Mouse (Mus musculus): ENCODE data around the gene Ski.

GRCm38 (mm10) chr4:155222841-155223593 lies 625 bp upstream of the Ski start:
- TF ChIP-seq CTCF (IDR thresholded peaks at IDR 0.05; ENCODE audit: insufficient read depth, low read length) (no peak), POLR2A (IDR thresholded peaks at IDR 0.05; ENCODE audit: borderline replicate concordance, extremely low read depth, low read depth, low read length) (peak; percentile 88)

Measured in lung, adult 2 months (tissue).